Mouse (Mus musculus) embryo, embryonic 10 days (tissue): ENCODE results near the gene Fyb.

Experiments
- DNase-seq: peaks from one replicate; pipeline ENCODE4 v3.0.0-alpha.2; 2015; ENCODE audit warnings: low spot score

Fyb gene

GRCm38 (mm10) chr15:6658081-6658480 is 135.4 kb downstream of the Fyb start:
- DNase-seq, result no peak

- no peak for DNase-seq
Observed at GRCm38 (mm10) chr15:6661951-6662350, 139.3 kb downstream of the Fyb start.

GRCm38 (mm10) chr15:6663991-6664390 is 141.3 kb downstream of the Fyb start:
- DNase-seq, result no peak

- DNase-seq, result peak; percentile 19
Observed at GRCm38 (mm10) chr15:6666072-6666471, 143.4 kb downstream of the Fyb start.

GRCm38 (mm10) chr15:6668793-6669437 is 146.3 kb downstream of the Fyb start:
- peak; percentile 56 for DNase-seq

- DNase-seq, result no peak
Observed at GRCm38 (mm10) chr15:6678479-6678878, 155.8 kb downstream of the Fyb start.

- DNase-seq, result no peak
Observed at GRCm38 (mm10) chr15:6702164-6702563, 179.5 kb downstream of the Fyb start.

- peak; percentile 20 for DNase-seq
Observed at GRCm38 (mm10) chr15:6705351-6705901, 182.8 kb downstream of the Fyb start.

- DNase-seq, result peak; percentile 82
Observed at GRCm38 (mm10) chr15:6707551-6707935, 184.9 kb downstream of the Fyb start.

- DNase-seq, result peak; percentile 91
Observed at GRCm38 (mm10) chr15:6707936-6708525, 185.4 kb downstream of the Fyb start, which contains the start of gene Rictor. TSS of gene Rictor (plus strand) at chr15:6708379.

GRCm38 (mm10) chr15:6708526-6709441 is 186.1 kb downstream of the Fyb start:
- DNase-seq, result peak; percentile 48

GRCm38 (mm10) chr15:6709618-6710017 is 187.0 kb downstream of the Fyb start:
- DNase-seq, result no peak

- DNase-seq, result no peak
Observed at GRCm38 (mm10) chr15:6710341-6710740, 187.7 kb downstream of the Fyb start.

GRCm38 (mm10) chr15:6711226-6711625 is 188.6 kb downstream of the Fyb start:
- no peak for DNase-seq
